Mouse (Mus musculus): ENCODE measurements at regions not wholly inside any gene's neighbourhood (a gene's known extent, or its start where the extent isn't known, plus 50 kb on each side); places are given as distances from the start of the nearest gene placed in this dataset.

DNA sequence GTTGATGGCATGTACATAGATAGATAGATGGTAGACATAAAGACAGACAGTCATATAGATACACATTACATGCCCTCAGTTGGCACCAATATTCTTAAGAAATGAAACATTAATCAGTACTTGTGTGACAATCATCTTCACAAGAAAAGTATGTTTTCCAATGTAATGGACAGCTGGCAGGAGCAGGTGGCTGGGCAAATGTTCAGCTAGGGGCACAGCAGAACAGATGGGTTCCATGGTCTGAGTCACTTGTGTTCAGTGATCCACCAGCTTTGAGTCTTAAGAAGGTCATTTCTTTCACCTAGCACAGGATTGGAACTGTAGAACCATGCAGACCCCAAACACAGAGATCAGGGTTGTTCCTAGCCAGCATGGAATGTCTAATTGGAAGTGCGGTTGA, 2631.2 kb upstream of the 5930422O12Rik start:
- DNase-seq (ENCODE audit: low spot score) = no peak

DNA sequence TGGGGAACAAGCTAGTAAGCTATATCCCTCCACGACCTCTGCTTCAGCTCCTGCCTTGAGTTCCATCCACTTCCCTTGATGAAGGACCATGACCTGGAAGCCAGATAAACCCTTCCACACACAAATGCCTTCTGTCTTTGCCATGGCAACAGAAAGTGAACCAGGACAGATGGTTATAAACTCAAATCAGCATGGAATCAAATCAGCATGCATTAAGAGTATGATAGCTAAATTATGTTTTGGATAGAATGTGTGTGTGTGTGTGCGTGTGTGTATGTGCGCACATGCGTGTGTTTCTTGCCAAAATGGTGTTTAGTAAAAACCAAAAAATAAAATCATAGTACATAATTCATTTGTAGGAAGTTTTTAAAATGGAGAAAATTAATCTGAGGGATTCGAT, 2611.5 kb upstream of the 5930422O12Rik start:
- DNase-seq (ENCODE audit: low spot score) = no peak

DNA sequence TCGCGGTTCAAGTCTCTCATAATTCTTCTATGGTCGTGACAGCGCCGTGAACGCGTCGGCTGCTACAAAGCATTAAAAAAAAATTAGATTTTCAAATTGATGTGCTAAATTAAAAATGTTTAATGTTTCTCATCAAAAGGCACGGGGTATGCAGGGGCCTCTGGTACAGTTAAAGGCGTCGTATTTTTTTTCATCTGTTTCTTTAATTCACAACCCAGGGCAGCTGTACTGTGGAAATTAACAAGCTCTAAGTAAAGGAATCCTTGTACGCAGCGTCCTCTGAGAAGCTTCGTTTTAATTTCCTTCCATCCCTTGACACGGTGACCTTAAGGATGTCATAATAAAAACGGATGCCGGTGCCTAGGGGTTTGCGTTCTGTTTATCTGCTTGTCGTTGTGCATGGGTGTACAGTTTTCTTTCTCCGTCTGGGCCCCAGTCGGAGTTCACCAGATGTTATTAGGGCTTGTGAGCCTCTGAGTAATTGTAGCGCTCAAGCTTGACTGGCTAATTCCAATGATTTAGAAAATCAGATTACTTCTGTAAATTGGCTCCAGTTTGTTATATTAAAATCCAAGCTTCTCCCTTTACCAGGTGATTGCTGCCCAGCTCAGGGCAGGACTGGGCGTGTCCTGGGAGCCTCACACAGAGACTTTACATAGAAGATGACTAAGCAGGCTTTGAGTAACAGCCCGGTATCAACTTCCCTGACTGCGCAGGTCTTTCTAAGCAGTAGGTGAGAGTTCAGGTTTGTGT, 2605.5 kb upstream of the 5930422O12Rik start:
- DNase-seq (ENCODE audit: low spot score) = no peak

DNA sequence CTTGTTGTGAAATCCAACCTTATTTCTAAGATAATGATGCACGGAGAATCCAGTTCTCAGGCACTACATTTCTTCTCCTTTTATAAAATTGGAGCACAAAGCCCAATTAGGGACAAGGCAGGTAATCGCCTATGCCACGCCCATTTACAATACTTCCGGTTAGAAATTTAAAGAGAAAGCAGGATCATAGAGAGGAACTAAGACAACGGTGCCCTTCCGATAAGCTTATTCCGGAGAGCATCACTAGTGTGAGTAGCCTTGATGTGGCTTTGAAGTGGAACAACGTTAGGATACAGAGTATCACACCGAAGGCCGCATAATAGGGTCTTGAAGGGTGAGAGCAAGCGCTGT, 2604.9 kb upstream of the 5930422O12Rik start:
- DNase-seq (ENCODE audit: low spot score) = no peak

DNA sequence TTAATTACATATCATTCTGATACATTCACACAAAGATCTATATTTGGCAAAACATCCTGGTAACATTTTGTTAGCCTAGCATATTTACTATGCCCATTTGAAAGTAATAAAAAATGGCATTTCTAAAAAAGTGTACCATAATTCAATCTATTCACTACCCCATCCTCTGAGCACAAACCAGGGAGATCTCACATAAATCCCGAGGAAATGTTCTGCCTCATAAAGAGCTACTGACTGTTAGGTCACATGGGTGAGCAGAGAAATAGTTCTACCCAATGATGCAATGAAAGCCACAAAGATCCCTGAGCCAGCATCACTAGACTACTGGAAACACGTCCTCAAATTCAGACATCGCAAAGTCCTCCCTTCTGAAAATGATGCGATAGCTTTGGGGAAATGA, 2602.5 kb upstream of the 5930422O12Rik start:
- DNase-seq (ENCODE audit: low spot score) = no peak

DNA sequence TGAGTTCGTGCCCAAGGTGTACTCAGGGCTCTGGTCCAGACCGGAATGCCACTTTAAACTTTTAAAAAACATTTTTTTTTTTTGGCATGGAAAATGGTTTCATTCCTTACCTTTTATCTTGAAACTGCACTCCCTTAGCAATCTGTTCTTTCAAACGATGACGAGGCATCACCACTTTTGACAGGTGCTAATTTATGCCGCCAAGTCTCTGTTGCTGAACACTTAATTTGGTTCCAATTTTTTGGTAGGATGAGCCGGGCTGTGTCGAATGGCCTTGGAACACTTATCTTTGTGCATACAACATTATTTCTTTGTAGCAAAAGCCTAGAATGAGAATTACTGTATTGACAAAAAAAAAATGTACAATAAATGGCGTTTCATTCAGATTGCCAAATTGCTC, 2590.5 kb upstream of the 5930422O12Rik start:
- no peak for DNase-seq (ENCODE audit: low spot score)

DNA sequence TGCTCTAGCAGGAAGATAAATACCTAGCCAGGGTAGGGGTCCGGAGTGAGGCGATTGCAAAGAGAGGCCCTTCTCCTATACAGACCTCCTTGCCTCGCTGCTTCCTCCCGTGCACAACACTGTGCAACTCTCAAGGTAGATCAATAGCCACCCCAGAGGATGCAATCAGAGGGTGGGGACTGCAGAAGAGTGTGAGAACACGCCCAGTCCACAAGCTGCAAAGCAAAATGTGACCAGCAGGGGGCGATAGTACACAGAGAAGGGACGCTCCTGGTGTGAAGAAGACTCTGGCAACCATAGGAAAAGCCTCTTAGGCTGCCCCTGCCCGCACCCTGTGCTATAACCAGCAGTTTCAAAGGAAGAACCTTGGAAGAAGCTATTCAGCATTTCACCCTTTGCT, 2588.4 kb upstream of the 5930422O12Rik start:
- DNase-seq (ENCODE audit: low spot score) = no peak

DNA sequence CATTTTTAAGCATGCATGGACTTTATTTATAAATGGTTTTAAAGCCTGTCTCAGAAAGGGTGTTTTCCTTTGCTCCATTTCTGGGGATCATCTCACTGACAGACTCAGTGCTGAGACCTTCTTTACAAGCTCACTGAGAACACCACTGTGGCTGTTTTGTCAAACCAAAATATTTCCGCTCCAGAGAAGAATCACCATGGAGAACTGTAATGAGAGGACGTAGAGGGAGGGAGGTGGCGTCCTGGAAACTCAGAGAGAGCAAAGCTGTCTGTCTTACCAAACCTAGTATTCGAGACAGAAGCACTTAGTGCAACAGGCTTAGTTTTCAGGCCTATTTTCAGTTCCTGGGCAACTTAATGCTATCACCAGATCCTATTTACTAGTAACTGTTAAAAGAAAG, 2565.5 kb upstream of the 5930422O12Rik start:
- DNase-seq (ENCODE audit: low spot score) = no peak

DNA sequence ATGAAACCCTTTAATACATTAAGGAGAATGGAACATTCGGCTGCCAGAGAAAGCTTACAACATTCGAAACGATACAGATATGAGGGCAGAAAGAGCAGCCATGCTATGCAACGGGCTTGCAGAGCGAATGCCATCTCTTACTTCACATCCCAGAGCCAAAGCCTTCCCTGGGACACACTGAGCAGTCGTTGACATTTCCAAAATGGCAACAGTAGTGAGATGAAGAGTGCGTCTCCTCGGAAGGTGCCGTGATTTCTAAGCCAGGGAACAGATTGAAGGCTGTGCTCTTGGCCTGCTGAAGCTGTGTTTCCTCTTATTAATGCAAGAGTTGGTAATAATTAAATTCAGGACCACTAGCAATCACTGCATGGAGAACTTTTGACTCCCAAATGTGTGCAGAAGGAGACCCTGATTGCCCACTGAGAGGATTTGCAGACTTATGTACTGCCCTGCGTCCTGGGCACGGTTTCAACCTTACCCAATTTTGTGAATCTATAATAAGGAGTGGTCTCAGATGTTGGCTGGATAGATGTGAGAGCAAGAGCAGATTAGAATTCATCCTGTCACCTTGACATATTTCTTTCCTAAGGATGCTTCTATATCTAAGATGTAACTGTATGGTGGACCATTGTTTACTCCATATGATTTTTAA, 2522.3 kb upstream of the 5930422O12Rik start:
- DNase-seq (ENCODE audit: low spot score) = no peak

DNA sequence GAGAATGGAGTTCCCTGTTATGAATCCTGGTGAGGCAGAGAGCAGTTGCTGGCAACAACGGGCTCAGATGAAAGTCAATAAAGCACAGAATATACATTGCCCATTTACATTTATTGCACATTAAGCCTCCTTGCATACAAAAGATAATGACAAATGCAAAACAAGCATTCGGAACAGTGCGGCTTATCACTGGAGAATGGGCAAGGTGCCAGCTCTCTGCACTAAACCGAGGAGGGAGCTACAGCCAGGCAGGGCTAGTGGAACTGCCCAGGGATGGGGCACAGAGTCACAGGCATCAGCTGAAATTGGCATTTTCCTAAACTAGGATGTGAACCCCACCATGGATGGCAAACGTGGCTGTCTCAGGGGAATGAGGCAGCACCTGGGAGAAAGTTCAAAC, 2514.8 kb upstream of the 5930422O12Rik start:
- no peak for DNase-seq (ENCODE audit: low spot score)

DNA sequence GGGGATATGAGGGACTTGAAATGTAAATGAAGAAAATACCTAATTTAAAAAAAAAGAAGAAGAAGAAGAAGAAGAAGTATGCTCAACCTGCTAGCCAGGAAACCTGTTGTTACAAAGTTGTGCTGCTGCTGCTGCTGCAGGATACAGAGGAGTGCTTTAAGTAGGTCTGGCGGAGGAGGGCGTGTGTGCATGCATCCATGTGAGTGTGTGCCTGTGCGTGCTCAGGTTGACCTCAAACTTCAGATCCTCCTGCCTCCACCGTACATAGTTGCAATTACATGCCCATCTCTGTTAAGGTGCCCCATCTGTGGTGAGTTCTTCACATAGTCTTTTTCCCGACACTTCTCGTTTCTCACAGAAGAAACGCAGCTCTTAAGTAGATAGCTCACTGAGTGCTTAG, 2513.4 kb upstream of the 5930422O12Rik start:
- no peak for DNase-seq (ENCODE audit: low spot score)

DNA sequence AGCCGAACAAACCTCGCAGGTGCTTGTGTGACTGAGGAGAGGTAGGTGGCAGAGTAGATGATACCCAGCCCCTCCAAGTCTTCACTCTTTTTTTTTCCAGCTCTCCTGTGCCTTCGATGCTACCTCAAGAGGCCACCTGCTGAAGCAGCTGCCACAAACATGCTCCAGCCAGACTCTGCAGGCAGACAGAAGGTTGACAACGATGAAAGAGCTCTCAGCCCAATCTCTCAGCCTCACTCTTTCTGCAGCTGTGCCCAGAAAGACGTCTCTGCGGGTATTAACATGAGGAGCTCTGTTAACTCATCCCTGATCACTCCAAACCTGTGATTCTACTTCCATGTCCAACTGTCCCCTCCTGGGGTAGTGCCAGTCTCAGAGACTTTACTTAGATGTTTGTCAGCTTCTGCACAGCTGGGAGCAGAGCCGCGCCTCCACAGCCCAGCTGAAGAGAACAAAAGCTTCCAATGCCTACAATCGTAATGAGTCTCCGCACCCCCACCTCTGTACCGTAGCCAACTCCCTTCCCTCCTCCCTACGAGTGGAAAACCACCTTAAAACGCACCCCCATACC, 2512.8 kb upstream of the 5930422O12Rik start:
- no peak for DNase-seq (ENCODE audit: low spot score)

DNA sequence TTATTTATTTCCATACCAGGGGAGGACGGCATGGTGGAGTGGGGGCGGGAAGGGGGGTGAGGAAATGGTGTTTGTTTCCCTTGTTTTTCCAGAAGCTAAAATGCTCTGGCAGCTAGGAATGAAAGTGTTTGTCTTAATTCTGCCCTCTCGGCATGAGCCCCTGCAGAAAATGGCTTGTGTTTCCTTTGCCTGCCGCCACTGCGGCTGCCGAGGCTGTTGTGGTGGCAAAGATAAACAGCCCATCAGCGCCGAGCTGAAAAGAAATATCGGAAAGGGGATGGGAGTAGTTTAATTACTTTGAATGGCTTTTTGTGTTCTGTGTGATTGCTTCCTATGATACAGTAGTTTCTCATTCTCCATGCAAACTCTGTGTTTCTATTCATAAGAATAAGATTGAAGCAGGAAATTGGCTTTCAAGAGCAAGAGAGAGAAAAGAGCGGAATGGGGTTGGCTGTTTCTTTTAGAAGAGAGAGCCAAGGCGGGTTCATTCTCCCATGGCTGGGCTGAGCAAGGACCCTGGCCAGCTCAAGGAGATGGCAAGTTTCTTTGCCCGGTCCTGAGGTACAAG, 2512.2 kb upstream of the 5930422O12Rik start:
- no peak for DNase-seq (ENCODE audit: low spot score)

DNA sequence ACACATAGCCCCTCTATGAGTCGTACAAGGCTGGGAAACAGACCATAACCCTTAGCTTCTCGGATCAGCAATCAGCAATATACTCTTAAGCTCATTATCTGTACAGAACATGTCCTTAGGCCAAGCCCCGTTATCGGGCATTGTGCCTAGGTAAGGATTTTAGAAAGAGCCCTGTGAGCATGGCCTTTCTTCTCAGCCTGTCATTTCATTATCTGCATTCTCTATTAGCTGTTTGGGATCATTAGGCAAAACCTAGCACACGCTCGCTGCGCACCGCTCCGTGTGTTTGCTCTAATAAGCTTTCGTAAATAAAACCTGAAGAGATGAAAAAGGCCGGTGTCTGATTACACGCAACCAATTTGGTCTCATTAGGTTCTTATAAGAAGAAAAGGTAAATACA, 2507.1 kb upstream of the 5930422O12Rik start:
- no peak for DNase-seq (ENCODE audit: low spot score)

DNA sequence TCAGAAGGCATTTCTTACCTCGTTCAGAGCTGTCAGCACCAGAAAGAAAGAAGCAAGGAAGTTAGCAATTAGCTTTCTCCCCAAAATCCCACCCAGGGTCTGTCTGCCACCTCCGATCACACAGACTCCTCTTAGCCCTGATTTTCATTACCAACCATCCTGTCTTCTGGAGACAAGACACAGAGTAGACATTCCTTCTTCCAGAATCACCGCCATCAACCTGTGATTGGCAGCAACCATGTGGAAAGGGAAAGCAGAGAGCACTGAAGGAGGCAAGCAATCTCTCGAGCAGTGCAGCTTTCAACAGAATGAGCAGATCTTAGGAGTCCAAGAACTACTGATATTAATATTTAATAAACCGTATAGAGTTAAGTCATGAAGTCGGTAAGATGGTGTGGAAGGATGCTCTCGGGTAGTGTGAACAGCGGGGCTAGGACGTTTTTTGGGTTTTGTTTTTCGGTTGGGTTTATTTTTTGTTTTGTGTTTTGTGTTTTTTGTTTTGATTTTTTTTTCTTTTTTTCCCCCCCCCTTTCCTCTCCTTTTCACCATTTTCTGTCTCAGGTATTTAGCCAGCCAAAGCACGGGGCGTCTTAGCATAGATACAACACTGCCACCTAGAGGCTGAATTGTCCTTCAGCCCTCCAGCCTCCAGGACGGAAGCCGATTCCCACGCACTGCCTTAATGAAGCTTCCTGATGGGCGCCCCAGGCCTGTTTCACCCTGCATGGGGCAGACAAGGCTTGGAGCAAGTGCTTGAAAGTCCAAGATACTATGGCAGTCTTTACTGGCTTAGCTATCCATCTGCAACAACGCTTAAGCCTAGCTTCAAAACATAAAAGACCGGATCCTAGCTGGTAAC, 2505.0 kb upstream of the 5930422O12Rik start:
- DNase-seq (ENCODE audit: low spot score) = peak; percentile 68

DNA sequence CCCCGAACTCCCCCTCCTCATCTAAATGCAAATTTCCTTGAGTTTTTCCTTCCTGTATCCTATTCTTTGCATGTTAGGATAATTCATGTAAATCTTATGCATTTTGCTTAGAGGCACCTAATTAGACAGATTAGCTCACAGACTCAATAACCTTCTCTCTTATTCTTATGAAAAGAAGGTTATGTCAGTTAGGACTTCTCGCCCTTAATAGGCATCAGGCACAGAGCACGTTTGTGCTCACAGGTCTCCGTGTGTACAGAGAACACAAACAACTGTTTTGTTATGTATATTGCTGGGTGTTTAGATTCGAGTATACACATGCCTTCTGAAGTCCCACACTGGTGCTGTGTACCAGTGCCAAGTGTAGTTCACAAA, 2504.4 kb upstream of the 5930422O12Rik start:
- no peak for DNase-seq (ENCODE audit: low spot score)

DNA sequence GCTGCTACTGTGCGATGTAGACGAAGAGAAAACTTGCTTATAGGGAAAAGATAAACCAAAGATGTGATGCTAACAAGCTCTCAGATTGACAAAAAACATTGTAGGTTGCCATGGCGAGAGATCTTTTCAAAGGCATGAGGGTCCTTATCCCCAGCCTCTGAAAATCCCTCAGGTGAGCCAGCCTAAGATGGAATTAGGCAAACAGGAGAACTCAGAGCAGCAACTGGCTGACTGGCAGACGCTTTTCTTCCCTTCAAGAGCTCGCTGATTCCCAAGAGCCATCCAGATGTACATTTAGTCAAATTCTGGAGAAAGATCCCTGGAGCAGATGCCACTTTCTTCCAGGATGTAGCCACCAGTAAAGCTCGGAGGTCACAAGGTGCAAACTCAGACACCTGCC, 2503.9 kb upstream of the 5930422O12Rik start:
- DNase-seq (ENCODE audit: low spot score) = no peak

DNA sequence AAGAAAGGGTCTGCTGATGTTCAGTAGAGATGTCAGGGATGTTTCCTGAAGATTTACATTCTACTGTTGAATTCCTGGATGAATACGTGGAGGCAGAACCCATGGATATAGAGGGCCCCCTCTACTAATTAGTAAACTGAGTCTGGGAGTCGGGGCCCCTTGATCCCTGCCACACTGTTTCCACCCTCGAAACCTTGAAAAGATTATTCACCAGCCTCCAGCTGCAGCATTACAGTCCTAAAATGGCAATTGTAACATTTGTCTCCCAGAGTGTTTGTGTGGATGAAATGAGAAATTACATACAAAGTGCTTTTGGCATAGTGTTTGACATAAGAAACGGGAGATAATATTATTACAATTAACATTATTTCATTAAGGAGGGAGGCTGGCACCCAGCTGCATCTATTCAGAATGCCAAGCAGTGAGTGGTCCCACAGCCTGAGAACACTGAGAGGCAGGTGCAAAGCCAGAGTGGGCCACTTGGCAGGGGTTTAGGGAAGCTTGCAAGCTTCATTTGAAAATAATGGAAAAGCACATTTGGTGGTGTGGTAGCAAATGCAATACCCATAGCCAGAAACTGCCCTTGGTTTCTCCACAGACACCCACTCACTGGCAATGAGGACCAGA, 2490.9 kb upstream of the 5930422O12Rik start:
- no peak for DNase-seq (ENCODE audit: low spot score)

DNA sequence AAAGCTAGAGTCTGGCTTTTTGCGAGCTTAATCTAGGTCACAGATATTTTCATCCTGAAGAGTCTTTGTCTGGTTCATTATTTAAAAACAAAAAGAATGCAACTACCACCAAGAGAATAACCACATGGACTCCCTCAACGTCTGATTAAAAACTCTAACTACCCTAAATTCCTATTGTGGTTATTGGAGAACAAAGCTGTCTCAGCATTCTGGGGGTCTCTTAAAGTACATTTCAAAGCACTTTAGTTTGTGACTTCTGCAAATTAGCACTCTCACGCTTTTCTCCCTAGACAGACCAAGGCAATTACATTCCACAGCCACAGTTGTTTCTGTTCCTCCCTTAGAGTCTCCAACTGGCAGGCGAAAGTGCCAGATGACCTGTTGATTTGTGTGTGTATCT, 2487.6 kb upstream of the 5930422O12Rik start:
- no peak for DNase-seq (ENCODE audit: low spot score)

DNA sequence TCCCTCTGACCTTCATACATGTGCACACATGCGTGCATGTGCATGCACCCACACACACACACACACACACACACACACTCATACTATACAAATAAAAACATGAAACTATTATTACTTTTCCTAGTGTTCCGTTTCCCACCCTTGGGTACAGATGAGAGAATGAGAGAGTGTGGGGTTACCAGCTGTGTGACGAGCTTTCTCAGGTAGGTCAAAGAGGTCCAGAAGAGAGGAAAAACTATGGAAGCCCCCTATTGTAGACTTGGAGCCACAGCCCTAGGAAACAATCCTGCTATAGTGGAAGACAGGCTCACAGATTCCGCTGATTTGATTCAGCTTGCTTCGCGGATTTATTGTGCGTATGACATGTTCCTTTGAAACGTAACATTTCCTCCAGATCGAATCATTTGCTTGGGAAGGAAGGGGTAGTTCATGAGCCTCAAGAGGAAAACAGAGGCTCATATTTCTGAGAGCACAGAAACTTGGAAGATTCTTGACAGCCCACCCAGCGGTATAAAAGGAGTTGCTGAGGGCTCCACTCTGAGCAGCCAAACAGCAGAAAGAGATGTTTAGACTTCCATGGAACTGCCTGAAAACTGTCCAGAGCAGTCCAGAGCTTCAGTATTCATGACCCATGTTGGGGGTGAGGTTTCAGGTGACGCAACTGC, 2486.9 kb upstream of the 5930422O12Rik start:
- no peak for DNase-seq (ENCODE audit: low spot score)

Data from adipocyte (in vitro differentiated cells).